Mouse (Mus musculus) embryonic facial prominence, embryonic 12.5 days (tissue): Measurements from ENCODE around the gene Fgf14. TPM values are rescaled to one million over a fixed set of nuclear protein-coding genes. Genes with fewer than 3 reads are reported as not detected.

Experiments
- ATAC-seq: fragments of 200-750 bp; cut with Nextera tagmentation; 2 replicates; pipeline ENCODE4 v1.8.0; 2017; ENCODE audit not compliant: insufficient number of reproducible peaks, insufficient read depth, low FRiP score, low TSS enrichment
- H3K27ac ChIP-seq: fragments of 300-500 bp; sonication (generic); 2 replicates; pipeline ENCODE4 v1.5.1; 2016; ENCODE audit warnings: mild to moderate bottlenecking
- H3K27me3 ChIP-seq: fragments of 300-500 bp; sonication (generic); 2 replicates; pipeline ENCODE4 v1.6.1; 2016; ENCODE audit warnings: mild to moderate bottlenecking, moderate library complexity
- H3K36me3 ChIP-seq: fragments of 300-500 bp; sonication (generic); 2 replicates; pipeline ENCODE4 v1.6.1; 2016; ENCODE audit warnings: mild to moderate bottlenecking
- H3K4me1 ChIP-seq: fragments of 300-500 bp; sonication (generic); 2 replicates; pipeline ENCODE4 v1.6.1; 2016
- H3K4me2 ChIP-seq: fragments of 300-500 bp; sonication (generic); replicated peaks from 2 replicates; pipeline ENCODE4 v1.6.1; 2016; ENCODE audit warnings: mild to moderate bottlenecking, moderate library complexity
- H3K4me3 ChIP-seq: fragments of 300-500 bp; sonication (generic); 2 replicates; pipeline ENCODE4 v1.5.1; 2016; ENCODE audit warnings: mild to moderate bottlenecking
- H3K9ac ChIP-seq: fragments of 300-500 bp; sonication (generic); 2 replicates; pipeline ENCODE4 v1.6.1; 2016; ENCODE audit warnings: mild to moderate bottlenecking, moderate library complexity
- H3K9me3 ChIP-seq: fragments of 300-500 bp; sonication (generic); 2 replicates; pipeline ENCODE4 v1.6.1; 2016; ENCODE audit warnings: mild to moderate bottlenecking, moderate library complexity
- WGBS: fragments of 180-500 bp; shearing (Covaris S2); methylation state at CpG from one replicate; pipeline ENCODE4 v1.1.7; 2016; 5-methylcytosine and 5-hydroxymethylcytosine counted together
- polyA plus RNA-seq: library from polyadenylated mRNA; unstranded; fragments of >200 nt; fragmentation: Nextera tagmentation; extraction: Ambion mirVana; gene quantifications from 2 replicates; pipeline ENCODE4 v1.2.1, GENCODE M21; 2016

Gene Fgf14
- polyA plus RNA-seq = 1.4 and 2.0 TPM in 2 replicates

- Histone ChIP-seq H3K27ac (no peak within 1 kb of the TSS), H3K36me3 (no peaks in the 10 kb centered on the region), H3K9ac (0 out of 2 replicates have a peak within 1 kb of the TSS, but pooled peaks have one; percentile 0), H3K4me3 (peak within 1 kb of the TSS; percentile 36), H3K27me3 (peaks cover 24% of the 10 kb centered on the region), H3K4me2 (peak within 1 kb of the TSS; percentile 72), H3K4me1 (peaks cover 16% of the 10 kb centered on the region), H3K9me3 (no peaks in the 10 kb centered on the region)
- ATAC-seq = no peak
- WGBS = 18% methylated on average over 12 of the region's 12 CpGs
Observed at GRCm38 (mm10) chr14:124676506-124677177, at the start of gene Fgf14. Gene Fgf14 (minus strand): TSS chr14:124677127.

DNA sequence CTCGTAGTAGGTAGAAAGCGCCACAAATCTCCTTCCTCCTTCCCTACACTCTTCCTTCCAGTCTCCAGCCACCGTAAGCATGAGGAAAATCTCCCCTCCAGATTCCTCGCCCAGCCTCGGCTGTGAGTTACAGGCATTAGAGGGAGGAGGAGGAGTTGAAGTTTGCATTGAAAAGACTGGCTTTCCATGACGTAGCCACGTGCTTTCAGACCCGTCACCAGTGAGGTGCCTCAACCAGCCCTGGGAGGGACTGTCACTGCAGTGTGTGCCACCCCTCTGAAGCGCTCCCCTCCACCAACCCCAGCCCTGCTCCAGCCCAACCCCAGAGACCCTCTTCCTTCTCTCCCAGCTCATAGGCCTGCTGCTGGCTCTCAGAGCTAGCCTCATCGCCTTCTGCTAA lies 452 bp upstream of the Fgf14 start:
- Histone ChIP-seq H3K9me3 (no peaks in the 10 kb centered on the region), H3K36me3 (no peaks in the 10 kb centered on the region), H3K27ac (no peak overlapping the region), H3K4me3 (peak overlapping the region; percentile 36), H3K9ac (0 out of 2 replicates have a peak overlapping the region, but pooled peaks have one; percentile 0), H3K4me2 (peak overlapping the region; percentile 72), H3K4me1 (peaks cover 16% of the 10 kb centered on the region), H3K27me3 (peaks cover 24% of the 10 kb centered on the region)
- WGBS = 4% methylated on average over 10 of the region's 10 CpGs
- ATAC-seq = peak; percentile 89

DNA sequence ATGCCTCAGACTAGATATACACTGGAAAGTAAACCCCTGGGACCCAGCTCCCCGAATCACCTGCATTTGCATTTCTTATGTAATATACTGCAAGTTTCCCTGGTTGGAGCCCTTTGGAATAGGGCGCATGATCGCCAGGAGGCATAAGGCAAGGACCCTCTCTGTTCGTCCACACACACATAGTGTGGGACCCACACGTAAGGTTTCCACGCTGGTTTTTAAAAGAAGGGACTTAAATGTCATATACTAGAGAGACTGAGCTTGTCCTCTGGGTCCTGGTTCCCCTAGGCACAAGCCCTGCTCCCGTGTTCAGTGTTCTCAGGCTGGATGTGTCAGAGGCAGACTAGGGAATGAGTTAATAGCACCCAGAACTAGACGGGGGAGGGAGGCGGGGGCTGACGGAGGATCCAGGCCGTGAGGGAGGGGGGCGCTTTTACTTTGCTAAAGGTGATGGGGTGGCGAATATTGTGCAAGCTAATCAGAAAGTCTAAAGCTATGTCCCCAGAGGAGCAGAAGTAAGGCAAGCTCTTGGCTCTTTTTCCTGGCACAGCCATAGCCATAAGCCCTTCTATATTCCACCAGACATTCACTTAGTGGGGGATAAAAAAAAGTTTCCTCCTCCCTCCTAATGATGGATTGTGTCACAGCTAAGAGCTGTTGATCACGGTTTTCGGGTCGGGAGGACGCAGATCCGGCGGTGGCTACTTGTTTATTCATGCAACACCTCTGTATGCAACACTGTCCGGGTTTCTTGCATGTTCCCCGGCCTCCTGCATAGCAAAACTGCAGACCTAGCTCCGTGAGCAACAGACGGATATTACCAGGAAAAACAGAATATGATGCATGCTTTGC lies 1.0 kb downstream of the Fgf14 start:
- H3K27ac ChIP-seq = no peak overlapping the region
- H3K27me3 ChIP-seq = peaks cover 24% of the 10 kb centered on the region
- no peaks in the 10 kb centered on the region for H3K36me3 ChIP-seq
- no peaks in the 10 kb centered on the region for H3K9me3 ChIP-seq
- ATAC-seq = no peak
- WGBS = 18% methylated on average over 23 of the region's 23 CpGs
- H3K9ac ChIP-seq = 0 out of 2 replicates have a peak overlapping the region, but pooled peaks have one; percentile 0
- peaks cover 16% of the 10 kb centered on the region for H3K4me1 ChIP-seq
- H3K4me2 ChIP-seq = peak overlapping the region; percentile 72
- H3K4me3 ChIP-seq = peak overlapping the region; percentile 36

- peak overlapping the region; percentile 0; the same call in 1 of the 2 replicates for H3K9ac ChIP-seq
- peaks cover 24% of the 10 kb centered on the region for H3K27me3 ChIP-seq
- peak overlapping the region; percentile 36 for H3K4me3 ChIP-seq
- peak; percentile 44; the same call in 1 of the 2 replicates for ATAC-seq
- H3K27ac ChIP-seq = no peak overlapping the region
- no peaks in the 10 kb centered on the region for H3K9me3 ChIP-seq
- peaks cover 16% of the 10 kb centered on the region for H3K4me1 ChIP-seq
- no peaks in the 10 kb centered on the region for H3K36me3 ChIP-seq
- WGBS = 3% methylated on average over 21 of the region's 21 CpGs
- H3K4me2 ChIP-seq = peak overlapping the region; percentile 72
Observed at GRCm38 (mm10) chr14:124675142-124675653, 1.7 kb downstream of the Fgf14 start.

GRCm38 (mm10) chr14:124674536-124675141 lies 2.3 kb downstream of the Fgf14 start:
- Histone ChIP-seq H3K27me3 (peaks cover 24% of the 10 kb centered on the region), H3K4me3 (peak overlapping the region; percentile 36), H3K27ac (no peak overlapping the region), H3K9ac (no peak overlapping the region; the same call in 1 of the 2 replicates), H3K9me3 (no peaks in the 10 kb centered on the region), H3K4me2 (peak overlapping the region; percentile 72), H3K36me3 (no peaks in the 10 kb centered on the region), H3K4me1 (peaks cover 21% of the 10 kb centered on the region)
- WGBS = 35% methylated on average over 8 of the region's 8 CpGs
- ATAC-seq = peak; percentile 4; the same call in 1 of the 2 replicates

GRCm38 (mm10) chr14:124669739-124670138 lies 7.2 kb downstream of the Fgf14 start:
- no peaks in the 10 kb centered on the region for H3K36me3 ChIP-seq
- H3K27me3 ChIP-seq = peaks cover 4% of the 10 kb centered on the region; the same call in 1 of the 2 replicates
- peak; percentile 88 for ATAC-seq
- H3K4me2 ChIP-seq = 0 out of 2 replicates have a peak overlapping the region, but pooled peaks have one; percentile 0
- no peak overlapping the region for H3K9ac ChIP-seq
- H3K4me1 ChIP-seq = peaks cover 6% of the 10 kb centered on the region; the same call in 1 of the 2 replicates
- H3K4me3 ChIP-seq = no peak overlapping the region
- WGBS = 11% methylated on average over 7 of the region's 7 CpGs
- no peak overlapping the region for H3K27ac ChIP-seq
- H3K9me3 ChIP-seq = no peaks in the 10 kb centered on the region

- Histone ChIP-seq H3K27me3 (no peaks in the 10 kb centered on the region), H3K4me1 (no peaks in the 10 kb centered on the region), H3K9me3 (no peaks in the 10 kb centered on the region), H3K27ac (no peak overlapping the region), H3K36me3 (no peaks in the 10 kb centered on the region), H3K4me2 (no peak overlapping the region), H3K9ac (no peak overlapping the region), H3K4me3 (no peak overlapping the region)
- no peak for ATAC-seq
- WGBS = 63% methylated on average over 3 of the region's 3 CpGs
Observed at GRCm38 (mm10) chr14:124642822-124643221, 34.1 kb downstream of the Fgf14 start.

GRCm38 (mm10) chr14:124634881-124635280 lies 42.0 kb downstream of the Fgf14 start:
- Histone ChIP-seq H3K4me1 (no peaks in the 10 kb centered on the region), H3K36me3 (no peaks in the 10 kb centered on the region), H3K9ac (no peak overlapping the region), H3K4me2 (no peak overlapping the region), H3K4me3 (no peak overlapping the region), H3K9me3 (no peaks in the 10 kb centered on the region), H3K27me3 (no peaks in the 10 kb centered on the region), H3K27ac (no peak overlapping the region)
- WGBS = 66% methylated on average over 2 of the region's 2 CpGs
- no peak for ATAC-seq

- Histone ChIP-seq H3K27me3 (no peaks in the 10 kb centered on the region), H3K4me1 (no peaks in the 10 kb centered on the region), H3K9ac (no peak overlapping the region), H3K4me3 (no peak overlapping the region), H3K36me3 (no peaks in the 10 kb centered on the region), H3K27ac (no peak overlapping the region), H3K9me3 (no peaks in the 10 kb centered on the region), H3K4me2 (no peak overlapping the region)
- ATAC-seq = no peak
- 65% methylated on average over 2 of the region's 2 CpGs for WGBS
Observed at GRCm38 (mm10) chr14:124613473-124613872, 63.5 kb downstream of the Fgf14 start.

GRCm38 (mm10) chr14:124606036-124606711 lies 70.8 kb downstream of the Fgf14 start:
- Histone ChIP-seq H3K4me2 (no peak overlapping the region), H3K4me3 (no peak overlapping the region)

More at GRCm38 (mm10) chr14:124606036-124606711, 70.8 kb downstream of the Fgf14 start:
- no peak for ATAC-seq
- H3K27me3 ChIP-seq = no peaks in the 10 kb centered on the region
- H3K4me1 ChIP-seq = no peaks in the 10 kb centered on the region
- H3K36me3 ChIP-seq = no peaks in the 10 kb centered on the region
- H3K27ac ChIP-seq = no peak overlapping the region
- H3K9ac ChIP-seq = no peak overlapping the region
- WGBS = 81% methylated on average over 2 of the region's 2 CpGs
- H3K9me3 ChIP-seq = no peaks in the 10 kb centered on the region
